Mouse (Mus musculus) cerebellum, adult (tissue): Measurements from ENCODE around the gene Obp2b.

Source experiments
- ATAC-seq: cut with Nextera tagmentation; 2 replicates; pipeline ENCODE4 v1.9.2; 2017; ENCODE audit warnings: mild to moderate bottlenecking, moderate library complexity, mixed read lengths; ENCODE audit not compliant: insufficient number of reproducible peaks, low FRiP score, low TSS enrichment

The Obp2b gene

GRCm38 (mm10) chr2:25775991-25776390 is 39.2 kb downstream of the Obp2b start:
- no peak for ATAC-seq

- no peak for ATAC-seq
These were observed 39.9 kb downstream of the Obp2b start, which contains the start of gene Lcn11 for GRCm38 (mm10) chr2:25776717-25777116. Gene Lcn11 (plus strand): TSS chr2:25777017.

GRCm38 (mm10) chr2:25779076-25779475 is 42.3 kb downstream of the Obp2b start:
- ATAC-seq = no peak

- no peak for ATAC-seq
These were observed 44.1 kb downstream of the Obp2b start for GRCm38 (mm10) chr2:25780921-25781320.

GRCm38 (mm10) chr2:25781957-25782356 is 45.1 kb downstream of the Obp2b start, which contains the start of gene Gm13539:
Gene Gm13539 (plus strand): TSS chr2:25782257.
- no peak for ATAC-seq

- no peak for ATAC-seq
These were observed 48.9 kb downstream of the Obp2b start for GRCm38 (mm10) chr2:25785573-25786322.

GRCm38 (mm10) chr2:25789092-25789491 is 52.3 kb downstream of the Obp2b start:
- ATAC-seq = no peak
